Mouse (Mus musculus) spleen, embryonic (tissue): ENCODE measurements around the gene Six4.
"Not testable (repeated sequence)": the region's sequence is repeated elsewhere in the genome, so short reads cannot be mapped to it uniquely, and the experiment has no call there.

ENCODE experiments used
- CTCF ChIA-PET: fragments of 350-600 bp; sonication (Branson Sonifier 250); formaldehyde crosslinking; loops from one replicate; lab custom pipeline; 2022; lab: Charles Lee

The Six4 gene

GRCm38 (mm10) chr12:73088500-73088899 lies 24.8 kb downstream of the Six4 start:
- CTCF ChIA-PET: no interaction called here

GRCm38 (mm10) chr12:73087086-73087485 lies 26.2 kb downstream of the Six4 start:
- CTCF ChIA-PET: no interaction called here

- CTCF ChIA-PET: no interaction called here
Observed at GRCm38 (mm10) chr12:73085739-73086630, 27.3 kb downstream of the Six4 start.

- CTCF ChIA-PET: no interaction called here
Observed at GRCm38 (mm10) chr12:73083773-73084172, 29.5 kb downstream of the Six4 start.

GRCm38 (mm10) chr12:73081828-73082227 lies 31.4 kb downstream of the Six4 start:
- CTCF ChIA-PET: not testable (repeated sequence)

- CTCF ChIA-PET: no interaction called here
Observed at GRCm38 (mm10) chr12:73060805-73061410, 52.3 kb downstream of the Six4 start.

- CTCF ChIA-PET: no interaction called here
Observed at GRCm38 (mm10) chr12:73057492-73057891, 55.8 kb downstream of the Six4 start.

- CTCF ChIA-PET: no interaction called here
Observed at GRCm38 (mm10) chr12:73055451-73055850, 57.8 kb downstream of the Six4 start.

- CTCF ChIA-PET: no interaction called here
Observed at GRCm38 (mm10) chr12:73054576-73055185, 58.6 kb downstream of the Six4 start.

- CTCF ChIA-PET: interaction anchor here (0.5 kb wide), 1 partner anchor 43 kb away, joined by 3 read pairs; no protein-coding TSS in a partner anchor
Observed at GRCm38 (mm10) chr12:73053668-73054241, 59.5 kb downstream of the Six4 start, which contains the start of gene Six1. Gene Six1, minus strand, starts transcription at chr12:73053887.

- CTCF ChIA-PET: interaction anchor here (0.5 kb wide), 1 partner anchor 44 kb away, joined by 3 read pairs; no protein-coding TSS in a partner anchor
Observed at GRCm38 (mm10) chr12:73052651-73053591, 60.3 kb downstream of the Six4 start.

GRCm38 (mm10) chr12:73052036-73052650 lies 61.1 kb downstream of the Six4 start:
- CTCF ChIA-PET: no interaction called here

GRCm38 (mm10) chr12:73050811-73051580 lies 62.3 kb downstream of the Six4 start:
- CTCF ChIA-PET: interaction anchor here (0.6 kb wide), 1 partner anchor 398 kb away, joined by 3 read pairs; no protein-coding TSS in a partner anchor

GRCm38 (mm10) chr12:73050305-73050704 lies 63.0 kb downstream of the Six4 start:
- CTCF ChIA-PET: interaction anchor here (0.6 kb wide), 1 partner anchor 397 kb away, joined by 3 read pairs; no protein-coding TSS in a partner anchor
